Mouse (Mus musculus): Measurements from ENCODE around the gene Ly6g6c.

Gene Ly6g6c

GRCm38 (mm10) chr17:35083929-35084497 lies 18.8 kb downstream of the Ly6g6c start:
- no peak for DNase-seq (ENCODE audit: low spot score)

GRCm38 (mm10) chr17:35085208-35085865 lies 20.1 kb downstream of the Ly6g6c start, which contains the start of gene Ly6g6f:
TSS of gene Ly6g6f (minus strand) at chr17:35085610.
- DNase-seq (ENCODE audit: low spot score), result no peak

GRCm38 (mm10) chr17:35088151-35088550 lies 23.0 kb downstream of the Ly6g6c start:
- DNase-seq (ENCODE audit: low spot score), result no peak

- peak; percentile 98 for DNase-seq (ENCODE audit: low spot score)
Measured at GRCm38 (mm10) chr17:35088825-35089644, 23.8 kb downstream of the Ly6g6c start, which contains the start of gene Abhd16a. TSS of gene Abhd16a (plus strand) at chr17:35089263.

GRCm38 (mm10) chr17:35090166-35090932 lies 25.2 kb downstream of the Ly6g6c start:
- DNase-seq (ENCODE audit: low spot score), result no peak

GRCm38 (mm10) chr17:35092403-35093198 lies 27.4 kb downstream of the Ly6g6c start:
- DNase-seq (ENCODE audit: low spot score), result no peak

GRCm38 (mm10) chr17:35094475-35095365 lies 29.5 kb downstream of the Ly6g6c start:
- DNase-seq (ENCODE audit: low spot score), result no peak

- DNase-seq (ENCODE audit: low spot score), result no peak
Measured at GRCm38 (mm10) chr17:35096597-35096996, 31.4 kb downstream of the Ly6g6c start.

- no peak for DNase-seq (ENCODE audit: low spot score)
Measured at GRCm38 (mm10) chr17:35097164-35097655, 32.0 kb downstream of the Ly6g6c start.

- no peak for DNase-seq (ENCODE audit: low spot score)
Measured at GRCm38 (mm10) chr17:35100196-35100765, 35.1 kb downstream of the Ly6g6c start.

GRCm38 (mm10) chr17:35101161-35101560 lies 36.0 kb downstream of the Ly6g6c start:
- DNase-seq (ENCODE audit: low spot score), result no peak

- no peak for DNase-seq (ENCODE audit: low spot score)
Measured at GRCm38 (mm10) chr17:35102299-35102698, 37.1 kb downstream of the Ly6g6c start.

- no peak for DNase-seq (ENCODE audit: low spot score)
Measured at GRCm38 (mm10) chr17:35103221-35103690, 38.1 kb downstream of the Ly6g6c start.

GRCm38 (mm10) chr17:35104079-35104478 lies 38.9 kb downstream of the Ly6g6c start:
- DNase-seq (ENCODE audit: low spot score), result no peak

GRCm38 (mm10) chr17:35104754-35105153 lies 39.6 kb downstream of the Ly6g6c start:
- DNase-seq (ENCODE audit: low spot score), result no peak

GRCm38 (mm10) chr17:35105740-35106389 lies 40.7 kb downstream of the Ly6g6c start:
- peak; percentile 65 for DNase-seq (ENCODE audit: low spot score)

GRCm38 (mm10) chr17:35106522-35106921 lies 41.3 kb downstream of the Ly6g6c start:
- DNase-seq (ENCODE audit: low spot score), result no peak

- no peak for DNase-seq (ENCODE audit: low spot score)
Measured at GRCm38 (mm10) chr17:35108097-35108496, 42.9 kb downstream of the Ly6g6c start, which contains the start of gene Ly6g5c. TSS of gene Ly6g5c (plus strand) at chr17:35108279.

- no peak for DNase-seq (ENCODE audit: low spot score)
Measured at GRCm38 (mm10) chr17:35111774-35112173, 46.6 kb downstream of the Ly6g6c start.

All from embryo, embryonic 10 days (tissue).